Mouse (Mus musculus) cerebellum, adult (tissue): ENCODE measurements around the gene Grcc10.

Experiments used
- ATAC-seq: cut with Nextera tagmentation; 2 replicates; pipeline ENCODE4 v1.9.2; 2017; ENCODE audit warnings: mild to moderate bottlenecking, moderate library complexity, mixed read lengths; ENCODE audit not compliant: insufficient number of reproducible peaks, low FRiP score, low TSS enrichment

Gene Grcc10

DNA sequence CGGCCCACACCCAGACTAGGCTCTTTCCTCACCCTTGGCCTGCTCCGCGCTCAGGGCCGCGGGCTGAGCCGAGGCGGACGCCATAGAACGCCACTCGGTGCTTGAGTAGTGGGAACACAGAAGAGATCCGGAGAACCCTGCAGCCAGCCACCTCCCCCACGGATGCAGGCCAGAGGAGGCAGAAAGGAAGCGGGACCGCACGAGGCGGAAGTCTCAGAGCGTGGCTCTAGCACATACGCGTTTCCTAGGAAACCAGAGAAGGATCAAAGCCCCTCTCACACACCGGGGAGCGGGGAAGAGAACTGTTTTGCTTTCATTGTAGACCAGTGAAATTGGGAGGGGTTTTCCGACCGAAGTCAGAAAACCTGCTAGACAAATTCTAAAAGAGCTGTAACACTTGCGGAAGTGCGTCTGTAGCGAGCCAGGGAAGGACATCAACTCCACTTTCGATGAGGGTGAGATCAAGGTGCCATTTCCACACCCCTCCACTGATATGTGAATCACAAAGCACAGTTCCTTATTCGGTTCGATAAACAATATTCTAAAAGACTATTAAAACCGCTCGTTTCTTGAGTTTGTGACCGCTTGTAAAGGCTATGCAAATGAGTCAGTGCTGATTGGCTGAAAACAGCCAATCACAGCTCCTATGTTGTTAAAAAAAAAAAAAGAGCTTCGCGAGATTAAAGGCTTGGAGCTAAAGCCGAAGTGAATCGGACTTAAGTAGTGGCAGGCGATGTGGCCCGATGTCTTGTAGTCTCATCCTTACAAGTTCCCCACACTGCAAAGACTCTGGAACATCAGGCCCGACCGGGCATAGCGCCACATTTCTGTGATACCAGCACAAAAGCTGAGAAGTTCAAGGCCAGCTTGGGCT, at the start of gene Grcc10:
TSS of gene Grcc10 (minus strand) at position 487 of the 874 bp plus-strand sequence.
- ATAC-seq, result peak; percentile 33

DNA sequence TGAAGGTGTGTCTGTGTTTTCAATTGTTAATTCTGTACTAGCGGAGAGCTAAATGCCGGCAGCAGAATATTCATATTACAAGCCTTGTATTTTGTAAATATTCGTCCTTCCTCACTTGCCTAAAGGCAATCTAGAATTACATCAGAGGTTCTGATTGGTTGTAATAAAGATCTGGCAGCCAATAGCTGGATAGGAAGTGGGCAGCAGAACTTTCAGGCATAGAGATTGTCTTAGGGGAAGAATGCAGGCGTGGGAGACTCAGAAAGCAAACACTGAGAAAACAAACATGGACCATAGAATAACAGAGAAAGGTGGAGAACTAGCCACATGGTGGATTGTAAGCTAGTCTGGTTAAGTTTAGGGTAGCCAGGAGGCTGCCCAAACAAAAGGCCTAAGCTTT, 48.9 kb upstream of the Grcc10 start:
- ATAC-seq, result no peak

DNA sequence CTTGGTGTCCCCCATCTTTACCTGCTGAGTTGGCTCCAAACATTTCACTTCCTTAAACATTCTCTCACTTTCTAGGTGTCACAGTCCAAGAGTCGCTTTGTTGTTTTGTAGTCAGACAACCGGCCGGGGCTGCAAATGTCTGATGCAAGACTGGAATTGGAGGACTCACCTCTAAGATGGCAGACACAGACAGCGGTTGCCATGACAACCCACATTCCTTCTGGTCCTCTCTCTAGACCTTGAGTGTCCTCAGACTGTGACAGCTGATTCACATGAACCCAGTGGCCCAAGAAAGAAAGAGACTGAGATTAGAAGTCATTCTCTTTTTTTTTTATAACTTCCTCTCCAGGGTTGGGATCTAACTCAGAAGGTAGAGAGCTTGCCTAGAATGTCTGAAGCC, 48.3 kb upstream of the Grcc10 start:
- no peak for ATAC-seq

DNA sequence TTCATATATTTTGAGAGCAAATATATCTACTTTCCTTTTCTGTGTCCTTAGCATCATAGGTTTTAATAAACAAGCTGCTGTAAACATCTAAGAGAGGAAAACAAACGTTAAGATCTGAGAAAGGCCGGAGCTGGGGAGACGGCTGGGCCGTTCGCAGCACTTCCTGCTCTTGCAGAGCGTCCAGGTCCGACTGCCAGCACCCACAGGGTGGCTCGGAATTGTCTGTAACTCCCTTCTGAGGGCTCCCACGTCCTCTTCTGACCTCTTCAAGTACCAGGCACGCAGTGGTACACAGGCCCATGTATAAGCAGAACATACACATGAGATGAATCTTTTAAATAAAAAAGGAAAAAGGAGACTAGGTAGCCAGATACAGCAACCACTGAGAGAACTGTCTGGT, 46.5 kb upstream of the Grcc10 start:
- ATAC-seq, result no peak

DNA sequence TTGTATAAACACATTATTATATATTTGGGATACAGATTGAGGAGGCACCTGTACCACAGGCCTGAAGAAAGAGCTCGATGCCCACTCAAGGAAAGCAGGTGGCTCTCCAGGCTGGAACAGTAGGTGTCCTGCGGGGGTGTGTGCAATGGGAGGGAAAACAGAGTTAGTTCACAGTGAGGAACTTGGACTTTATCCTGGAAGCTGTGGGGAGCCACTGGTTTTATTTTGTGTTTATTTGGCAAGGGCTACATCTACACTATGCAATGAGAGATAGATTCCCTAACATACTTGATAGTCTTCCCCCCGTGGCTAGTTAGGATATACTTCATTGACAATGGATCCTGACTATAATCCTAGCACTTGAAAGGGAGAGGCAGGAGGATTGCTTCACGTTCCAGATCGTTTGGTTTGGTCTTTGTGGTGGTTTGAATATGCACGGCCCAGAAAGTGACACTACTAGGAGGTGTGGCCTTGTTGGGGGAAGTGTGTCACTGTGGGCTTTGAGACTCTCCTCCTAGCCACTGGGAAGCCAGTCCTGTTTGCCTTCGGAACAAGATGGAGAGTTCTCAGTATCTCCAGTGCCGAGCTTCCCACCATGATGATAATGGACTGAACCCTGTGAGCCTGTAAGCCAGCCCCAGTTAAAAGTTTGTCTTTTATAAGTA, 45.7 kb upstream of the Grcc10 start:
- peak; percentile 83 for ATAC-seq

DNA sequence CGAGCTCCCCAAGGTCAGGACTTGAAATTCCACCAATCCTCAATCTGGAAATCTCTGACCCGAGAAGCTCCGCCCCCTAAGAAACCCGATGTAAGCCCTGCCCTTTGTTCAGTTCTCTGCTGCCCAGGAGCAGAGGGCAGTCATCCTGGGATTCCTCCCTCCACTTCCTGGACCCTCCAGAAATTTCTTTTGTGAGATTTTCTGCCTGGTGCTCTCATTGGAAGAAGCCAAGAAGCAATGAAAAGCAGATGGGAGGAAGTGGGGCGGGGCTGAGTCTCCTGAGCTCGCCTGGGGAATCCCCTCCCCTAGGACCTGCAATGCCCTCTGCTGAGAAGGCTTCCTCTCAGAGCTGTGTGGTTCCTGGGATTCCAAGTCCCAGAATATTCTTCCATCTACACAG, 41.3 kb upstream of the Grcc10 start:
- ATAC-seq, result no peak

DNA sequence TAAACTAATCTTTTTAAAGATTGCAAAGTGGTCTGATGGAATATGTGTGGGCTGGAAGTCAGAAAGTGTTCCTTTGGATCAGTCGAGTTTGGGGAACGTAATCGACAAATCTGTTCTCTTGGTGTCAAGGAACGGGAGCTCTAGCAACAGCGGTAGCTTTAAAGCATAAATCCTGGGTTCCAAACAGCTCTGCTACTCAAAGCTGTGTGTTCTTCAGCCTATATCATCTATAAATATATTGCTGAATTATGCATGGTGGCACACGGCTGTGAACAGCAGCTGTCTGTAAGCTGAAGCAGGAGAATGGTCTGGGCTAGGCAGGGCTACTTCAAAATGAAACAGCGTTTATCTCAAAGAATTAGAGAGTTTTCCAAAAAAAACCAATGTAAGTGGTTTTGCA, 39.7 kb upstream of the Grcc10 start:
- ATAC-seq, result no peak

DNA sequence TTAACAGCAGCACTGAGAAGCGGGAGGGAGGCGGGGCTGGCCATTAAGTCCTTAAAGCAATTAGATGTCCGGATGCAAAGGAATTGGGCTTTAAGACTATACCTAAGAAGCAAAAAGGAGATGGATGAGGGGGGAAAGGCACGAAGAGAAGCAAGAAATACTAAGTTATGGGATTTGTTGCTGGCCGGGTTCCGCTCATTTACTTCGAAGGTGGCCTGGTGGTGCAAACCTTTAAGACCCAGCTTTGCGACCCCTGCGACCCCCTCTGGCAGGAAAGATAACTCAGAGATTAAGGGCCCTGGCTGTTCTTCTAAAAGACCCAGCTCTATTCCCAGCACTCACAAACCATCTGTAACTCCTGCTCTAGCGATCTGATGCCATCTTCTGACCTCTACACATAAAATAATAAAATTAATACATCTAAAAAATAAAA, 38.8 kb upstream of the Grcc10 start:
- no peak for ATAC-seq

DNA sequence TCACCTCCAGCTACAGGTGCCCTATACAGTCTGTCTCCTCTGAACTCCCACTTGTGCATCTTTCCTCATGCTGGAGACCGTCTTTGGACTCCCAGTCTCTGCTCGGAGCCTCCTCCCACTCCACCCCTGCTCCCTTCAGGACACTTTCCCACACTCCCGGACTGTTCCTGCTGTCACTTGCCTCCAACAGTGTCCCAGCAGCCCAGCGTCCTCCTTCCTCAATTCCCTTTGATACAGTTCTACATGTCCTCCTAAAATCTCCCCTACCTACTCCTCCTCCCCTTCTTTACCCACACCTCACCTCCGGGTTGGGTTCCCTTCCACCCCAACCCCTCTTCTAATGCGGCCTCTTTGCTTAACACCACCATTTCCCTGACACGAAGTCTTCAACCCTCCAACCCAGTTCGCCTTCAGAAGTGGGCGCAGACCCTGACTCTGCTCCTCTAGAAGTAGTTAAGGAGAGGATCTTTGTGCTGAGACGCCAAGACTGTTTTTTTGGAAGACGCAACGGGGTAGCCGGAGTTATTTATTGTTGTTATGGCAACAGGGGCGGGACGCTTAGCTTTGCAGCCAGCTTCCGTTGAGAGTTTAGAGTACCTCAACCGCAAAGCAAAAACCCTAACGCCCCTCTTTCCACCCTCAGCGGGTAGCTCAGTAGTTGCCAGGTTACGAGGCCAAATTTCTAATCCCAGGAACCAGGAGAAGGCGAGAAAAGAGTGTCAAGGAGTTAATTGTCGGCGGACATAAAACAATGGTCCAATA, 38.2 kb upstream of the Grcc10 start, which contains the start of gene Lrrc23:
TSS of gene Lrrc23 (minus strand) at position 506 of the 762 bp plus-strand sequence.
- ATAC-seq, result no peak

DNA sequence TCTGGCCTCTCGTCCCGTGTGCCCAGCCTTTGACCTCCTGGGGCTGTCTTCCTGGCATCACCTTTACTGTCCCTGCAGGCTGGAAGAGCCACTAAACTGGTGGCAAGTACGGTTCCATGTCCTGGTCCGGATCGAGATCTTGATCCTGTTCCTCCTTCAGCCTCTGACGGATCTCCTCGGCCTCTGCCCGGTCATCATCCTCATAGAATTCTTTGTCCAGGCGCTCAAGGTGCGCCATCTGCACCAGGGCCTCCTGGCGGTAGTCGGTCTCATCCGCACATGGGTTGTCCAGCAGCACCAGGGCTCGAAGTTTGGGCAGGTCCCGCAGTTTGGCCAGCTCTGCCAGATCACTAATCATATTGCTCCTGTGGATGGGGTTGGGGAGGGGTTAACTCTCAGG, 29.3 kb upstream of the Grcc10 start:
- ATAC-seq, result no peak

DNA sequence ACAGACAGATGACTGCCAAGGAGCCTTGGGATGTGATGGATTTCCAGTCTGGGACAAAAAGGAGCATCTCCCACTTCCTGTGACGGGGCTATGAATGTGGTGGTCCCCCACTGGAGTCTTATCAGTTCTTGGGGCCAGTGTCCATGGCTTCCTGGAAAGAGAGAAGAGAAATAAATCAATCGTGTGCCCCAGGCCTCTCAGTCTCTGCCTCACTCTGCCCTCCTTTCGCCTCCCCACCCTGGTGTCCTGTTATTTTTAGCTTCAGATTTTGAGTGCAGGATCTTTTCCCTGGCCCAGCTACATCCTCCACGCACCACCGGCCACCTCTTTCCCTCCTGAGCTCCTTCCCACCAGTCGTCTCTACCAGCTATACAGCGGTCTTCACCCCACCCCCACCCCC, 28.8 kb upstream of the Grcc10 start:
- ATAC-seq, result no peak

DNA sequence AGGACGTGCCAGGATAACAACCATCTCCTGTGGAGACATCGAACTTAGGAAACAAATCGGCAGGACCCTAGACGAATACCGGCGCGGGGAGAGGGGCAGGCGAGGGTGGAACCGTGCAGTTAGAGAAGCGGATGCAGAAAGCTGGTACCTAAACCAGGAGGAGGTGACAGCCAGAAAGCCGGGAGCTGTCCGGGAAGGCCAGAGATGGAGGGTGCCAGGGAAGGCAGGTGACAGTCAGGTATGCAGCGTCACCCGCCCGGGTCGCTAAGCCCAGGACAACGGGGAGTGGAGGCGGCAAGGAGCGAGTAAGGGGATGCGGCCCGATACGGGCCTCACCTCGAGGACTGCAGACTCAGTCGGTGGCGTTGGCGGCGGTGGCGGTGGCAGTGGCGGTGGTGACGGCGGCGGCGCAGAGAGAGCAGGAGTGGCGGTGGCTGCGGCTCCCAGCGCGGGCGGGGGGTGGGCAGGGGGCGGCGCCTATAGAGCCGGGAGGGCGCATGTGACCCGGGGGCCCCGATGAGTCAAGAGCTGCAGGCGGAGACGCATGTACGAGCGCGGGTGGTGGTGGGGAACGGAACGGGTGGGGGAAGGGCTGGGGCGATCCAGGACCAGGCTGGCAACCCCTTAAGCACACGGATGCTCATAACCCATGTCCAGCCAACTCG, 28.1 kb upstream of the Grcc10 start, which contains the start of gene Eno2:
TSS of gene Eno2 (minus strand) at position 573 of the 665 bp plus-strand sequence.
- peak; percentile 52 for ATAC-seq

DNA sequence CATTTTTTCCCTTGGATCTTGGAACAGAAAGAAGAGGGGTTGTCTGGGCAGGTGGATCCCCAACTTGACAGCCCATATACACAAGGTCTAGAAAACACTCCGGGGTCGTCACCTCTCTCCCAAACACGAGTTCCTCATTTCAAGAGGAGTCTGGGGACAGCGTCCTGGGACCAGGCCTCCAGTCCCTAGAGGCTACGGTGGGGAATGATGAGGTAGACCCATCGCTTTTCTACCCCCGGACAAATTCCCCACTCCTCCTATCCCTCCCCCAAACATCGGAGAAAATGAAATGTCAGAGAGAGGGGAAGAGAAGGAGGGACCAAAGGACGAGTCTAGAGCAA, 27.5 kb upstream of the Grcc10 start:
- peak; percentile 18; the same call in 1 of the 2 replicates for ATAC-seq

DNA sequence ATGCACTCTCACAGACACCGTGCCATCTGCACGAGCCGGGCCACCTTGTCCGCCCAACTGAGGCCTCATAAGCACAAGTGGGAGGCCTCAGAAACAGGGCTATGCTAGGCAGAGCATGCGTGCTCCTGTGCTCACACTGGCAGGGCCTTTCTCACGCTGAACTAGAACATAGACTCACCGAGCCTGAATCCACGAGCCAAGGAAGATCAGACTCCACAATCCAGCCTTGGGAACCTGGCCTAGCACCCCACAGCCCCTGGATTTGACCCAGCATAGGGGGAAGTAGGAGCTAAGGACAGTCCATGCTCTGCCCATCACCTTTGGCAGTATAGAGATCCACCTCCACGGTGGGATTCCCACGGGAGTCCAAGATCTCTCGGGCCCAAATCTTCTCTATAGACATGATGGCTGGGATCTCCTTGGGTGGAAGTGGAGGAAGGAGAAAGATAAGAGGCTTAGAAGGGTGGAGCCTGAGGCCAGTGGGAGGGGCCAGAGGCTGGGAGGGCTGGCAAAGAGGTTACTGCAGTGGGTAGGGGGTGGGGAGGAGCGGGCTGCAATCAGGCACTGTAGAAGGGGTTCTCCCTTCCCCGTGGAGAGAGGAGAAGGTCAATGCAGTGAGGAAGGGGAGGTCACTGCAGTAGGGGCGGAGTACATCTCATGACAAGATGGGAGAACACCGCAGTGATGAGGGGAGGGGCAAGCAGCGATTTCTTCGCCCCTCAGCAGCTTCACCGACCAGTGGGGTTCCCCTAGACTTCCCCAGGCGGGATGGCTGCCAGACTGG, 26.9 kb upstream of the Grcc10 start:
- peak; percentile 39 for ATAC-seq

DNA sequence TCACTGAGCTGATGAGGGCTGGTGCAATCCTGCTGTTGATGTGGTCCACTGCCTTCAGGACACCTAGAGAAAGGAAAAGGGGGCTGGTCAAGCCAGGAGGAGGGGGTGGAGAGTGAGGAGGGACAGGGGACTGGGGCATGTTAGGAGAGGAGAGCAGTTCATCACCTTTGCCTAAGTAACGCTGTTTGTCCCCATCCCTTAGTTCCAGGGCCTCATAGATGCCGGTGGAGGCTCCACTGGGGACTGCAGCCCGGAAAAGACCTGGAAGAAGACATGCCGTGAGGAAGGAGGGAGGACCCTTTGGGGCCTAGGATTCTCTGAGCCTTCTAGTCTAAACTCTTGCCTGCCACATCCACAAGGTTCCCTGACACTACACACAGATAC, 26.4 kb upstream of the Grcc10 start:
- ATAC-seq, result no peak

DNA sequence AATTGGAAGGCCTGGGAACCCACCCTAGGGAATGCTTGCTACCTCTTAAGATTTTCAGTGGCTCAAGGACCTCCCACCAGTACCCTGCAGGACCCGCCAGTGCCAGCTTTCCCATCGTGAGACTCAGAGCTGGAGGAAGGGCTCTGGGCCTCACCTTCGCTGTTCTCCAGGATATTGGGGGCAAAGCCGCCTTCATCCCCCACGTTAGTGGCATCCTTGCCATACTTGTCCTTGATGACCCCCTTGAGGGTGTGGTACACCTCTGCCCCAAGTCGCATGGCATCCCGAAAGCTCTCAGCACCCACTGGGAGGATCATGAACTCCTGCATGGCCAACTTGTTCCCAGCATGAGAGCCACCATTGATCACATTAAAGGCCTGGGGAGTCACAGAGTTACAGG, 24.8 kb upstream of the Grcc10 start:
- no peak for ATAC-seq

DNA sequence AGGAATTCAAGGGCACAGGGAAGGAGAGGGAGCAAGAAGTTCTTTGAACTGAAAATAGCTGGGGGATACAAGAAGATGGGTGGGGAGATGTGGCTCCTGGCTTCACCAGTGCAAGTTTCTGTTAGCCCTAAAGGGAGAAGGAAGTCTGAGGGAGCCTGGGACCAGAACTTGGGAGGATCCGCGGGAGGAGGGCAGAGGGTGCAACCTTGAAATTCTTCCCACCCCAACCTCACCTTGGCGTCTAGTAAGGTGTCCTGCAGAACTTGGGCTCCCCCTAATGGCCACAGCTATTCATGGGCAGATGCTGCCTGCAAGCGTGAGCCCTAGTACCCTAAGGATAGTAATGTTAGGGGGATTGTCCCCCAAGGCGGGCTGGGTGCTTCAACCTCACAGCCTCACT, 18.1 kb upstream of the Grcc10 start:
- ATAC-seq, result peak; percentile 21; the same call in 1 of the 2 replicates

DNA sequence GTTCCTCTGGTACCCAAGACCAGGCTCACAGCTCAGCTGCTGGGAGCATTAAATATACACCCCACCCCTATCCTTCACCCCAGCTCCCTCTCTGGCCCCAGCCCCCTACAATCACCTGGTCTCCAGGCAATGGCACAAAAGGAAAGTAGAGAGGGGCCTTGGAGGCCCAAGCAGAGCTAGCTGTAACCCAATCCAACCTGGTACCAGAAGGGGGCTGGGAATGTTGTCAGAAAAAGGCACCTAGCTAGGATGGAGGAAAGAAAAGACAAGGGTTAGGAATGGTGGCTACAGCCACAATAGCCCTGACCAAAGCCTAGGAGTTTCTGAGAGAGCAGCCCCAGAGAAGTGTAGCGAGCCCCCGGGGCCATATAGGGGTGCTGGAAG, 17.7 kb upstream of the Grcc10 start:
- no peak for ATAC-seq
